Mouse (Mus musculus) central nervous system, embryonic 18 days (tissue): ENCODE data around the gene Elf5. TPM values are rescaled to one million over a fixed set of nuclear protein-coding genes. Genes with fewer than 3 reads are reported as not detected.

Experiments
- polyA plus RNA-seq: library from polyadenylated mRNA; depleted of rRNA; stranded (reverse); fragments of >200 nt; gene quantifications from 2 replicates; pipeline ENCODE4 v1.2.3, GENCODE M21; 2012; rRNA removed

Gene Elf5
- 0.11 and 0.13 TPM in 2 replicates for polyA plus RNA-seq

GRCm38 (mm10) chr2:103411348-103411747 lies at the start of gene Elf5:
Elf5 (plus strand) TSS chr2:103411688.

GRCm38 (mm10) chr2:103484617-103485401 lies 73.3 kb downstream of the Elf5 start, which contains the start of gene Cat:
Cat (minus strand) TSS chr2:103485160.

Other genes starting within 250 kb of the Elf5 start
- gene Ehf, start 108.4 kb upstream of the Elf5 start, polyA plus RNA-seq: 0.13 and 0.36 TPM in 2 replicates
- 50.0 and 50.4 TPM in 2 replicates for gene Cat, start 73.5 kb downstream of the Elf5 start, polyA plus RNA-seq
- gene Abtb2, start 154.6 kb downstream of the Elf5 start, polyA plus RNA-seq: 9.2 and 10.1 TPM in 2 replicates